ENCODE assay signal across 8 mouse cellular contexts in genomic region chr3:29036620-29037019, GRCm38 (mm10). TPM values are rescaled to one million over a fixed set of nuclear protein-coding genes. Genes with fewer than 3 reads are reported as not detected.
"Had no signal": no experiment of that assay in that cellular context is flagged by ENCODE, and none has a peak within 500 bp of the region (broad histone marks: within the 10 kb centered on the region; RNA-seq: fewer than 3 reads in every experiment).

No protein-coding gene starts in this region.

- H3K27ac ChIP-seq: limb, embryonic 13.5 days; liver, embryonic 14.5 days; stomach, embryonic 15.5 days had no signal

- H3K9me3 ChIP-seq: limb, embryonic 13.5 days; stomach, embryonic 15.5 days had no signal

- DNase-seq: thymus, adult 2 months; thymus, postnatal 25 days had no signal

- H3K4me1 ChIP-seq: stomach, embryonic 15.5 days had no signal

- H3K27me3 ChIP-seq: limb, embryonic 13.5 days; stomach, embryonic 15.5 days had no signal

- H3K4me2 ChIP-seq: limb, embryonic 13.5 days; stomach, embryonic 15.5 days had no signal

- H3K9ac ChIP-seq: limb, embryonic 13.5 days; liver, embryonic 14.5 days; stomach, embryonic 15.5 days had no signal

- H3K4me3 ChIP-seq: limb, embryonic 13.5 days; stomach, embryonic 15.5 days had no signal

- H3K36me3 ChIP-seq: limb, embryonic 13.5 days; stomach, embryonic 15.5 days had no signal

RNA-seq across cellular contexts. Expression of gene Egfem1, which starts 45.2 kb away (rescaled TPM):
- polyA plus RNA-seq: large intestine, adult 2 months; spleen, adult 2 months; thymus, adult 2 months; urinary bladder, adult 2 months had no signal
